Mouse (Mus musculus): ENCODE results near the gene Gm49322. TPM values are rescaled to one million over a fixed set of nuclear protein-coding genes. Genes with fewer than 3 reads are reported as not detected.
"Not testable (repeated sequence)": the region's sequence is repeated elsewhere in the genome, so short reads cannot be mapped to it uniquely, and the experiment has no call there.

Gene Gm49322
- 3.9 TPM in 2 replicates for polyA plus RNA-seq (2015; fragmentation: Nextera tagmentation; extraction: Ambion mirVana)

- 83% methylated on average over 4 of the region's 4 CpGs for WGBS
- H3K36me3 ChIP-seq = peaks cover 37% of the 10 kb centered on the region
- H3K4me1 ChIP-seq = peaks cover 18% of the 10 kb centered on the region
- not testable (repeated sequence) for H3K9ac ChIP-seq; ATAC-seq (ENCODE audit: insufficient read depth, low FRiP score, low read depth); H3K27me3 ChIP-seq (replicated peaks); H3K27ac ChIP-seq; H3K4me3 ChIP-seq (replicated peaks); H3K4me2 ChIP-seq; H3K9me3 ChIP-seq
Measured at GRCm38 (mm10) chr10:80605721-80606120, at the start of gene Gm49322. Gm49322 (plus strand) TSS chr10:80606021.

- no peak overlapping the region for H3K9ac ChIP-seq
- H3K27ac ChIP-seq = no peak overlapping the region
- 32% methylated on average over 5 of the region's 5 CpGs for WGBS
- no peak overlapping the region for H3K4me3 ChIP-seq (replicated peaks)
- no peaks in the 10 kb centered on the region for H3K36me3 ChIP-seq
- no peaks in the 10 kb centered on the region for H3K9me3 ChIP-seq
- H3K4me2 ChIP-seq = peak overlapping the region; percentile 16
- ATAC-seq (ENCODE audit: insufficient read depth, low FRiP score, low read depth) = no peak
- H3K4me1 ChIP-seq = peaks cover 35% of the 10 kb centered on the region
- H3K27me3 ChIP-seq (replicated peaks) = no peaks in the 10 kb centered on the region
Measured at GRCm38 (mm10) chr10:80557346-80557965, 48.4 kb upstream of the Gm49322 start.

GRCm38 (mm10) chr10:80559431-80559830, 46.4 kb upstream of the Gm49322 start:
- 85% methylated on average over 7 of the region's 7 CpGs for WGBS
- peak overlapping the region; percentile 25 for H3K4me2 ChIP-seq
- no peaks in the 10 kb centered on the region for H3K9me3 ChIP-seq
- no peak overlapping the region for H3K4me3 ChIP-seq (replicated peaks)
- no peak overlapping the region for H3K9ac ChIP-seq
- no peak for ATAC-seq (ENCODE audit: insufficient read depth, low FRiP score, low read depth)
- peaks cover 37% of the 10 kb centered on the region for H3K4me1 ChIP-seq
- no peaks in the 10 kb centered on the region for H3K27me3 ChIP-seq (replicated peaks)
- no peaks in the 10 kb centered on the region for H3K36me3 ChIP-seq
- H3K27ac ChIP-seq = no peak overlapping the region

- Histone ChIP-seq H3K9ac (peak overlapping the region; percentile 99), H3K27me3 (replicated peaks) (no peaks in the 10 kb centered on the region), H3K27ac (0 out of 2 replicates have a peak overlapping the region, but pooled peaks have one; percentile 94), H3K4me1 (peaks cover 38% of the 10 kb centered on the region), H3K4me2 (peak overlapping the region; percentile 76), H3K9me3 (no peaks in the 10 kb centered on the region), H3K36me3 (no peaks in the 10 kb centered on the region), H3K4me3 (replicated peaks) (peak overlapping the region; percentile 87)
- no peak for ATAC-seq (ENCODE audit: insufficient read depth, low FRiP score, low read depth)
- WGBS = under 1% methylated on average over 13 of the region's 13 CpGs
Measured at GRCm38 (mm10) chr10:80560621-80561020, 45.2 kb upstream of the Gm49322 start.

- Histone ChIP-seq H3K27me3 (replicated peaks) (no peaks in the 10 kb centered on the region), H3K36me3 (no peaks in the 10 kb centered on the region), H3K9ac (peak within 1 kb of the TSS; percentile 99), H3K9me3 (no peaks in the 10 kb centered on the region), H3K4me1 (peaks cover 38% of the 10 kb centered on the region), H3K27ac (peak within 1 kb of the TSS; percentile 94), H3K4me2 (peak within 1 kb of the TSS; percentile 76), H3K4me3 (replicated peaks) (peak within 1 kb of the TSS; percentile 87)
- WGBS = under 1% methylated on average over 72 of the region's 72 CpGs
- peak; percentile 81 for ATAC-seq (ENCODE audit: insufficient read depth, low FRiP score, low read depth)
Measured at GRCm38 (mm10) chr10:80561116-80561944, 44.5 kb upstream of the Gm49322 start, which contains the start of gene Rexo1. Rexo1 (minus strand) TSS chr10:80561560.

- H3K9me3 ChIP-seq = no peaks in the 10 kb centered on the region
- H3K4me3 ChIP-seq (replicated peaks) = no peak overlapping the region
- no peaks in the 10 kb centered on the region for H3K27me3 ChIP-seq (replicated peaks)
- no peak overlapping the region for H3K4me2 ChIP-seq
- peaks cover 39% of the 10 kb centered on the region for H3K4me1 ChIP-seq
- no peak overlapping the region for H3K27ac ChIP-seq
- 27% methylated on average over 17 of the region's 17 CpGs for WGBS
- H3K36me3 ChIP-seq = peaks cover 15% of the 10 kb centered on the region
- ATAC-seq (ENCODE audit: insufficient read depth, low FRiP score, low read depth) = 0 out of 2 replicates have a peak, but pooled peaks have one; percentile 21
- no peak overlapping the region for H3K9ac ChIP-seq
Measured at GRCm38 (mm10) chr10:80566375-80567092, 39.3 kb upstream of the Gm49322 start.

GRCm38 (mm10) chr10:80568876-80569275, 36.9 kb upstream of the Gm49322 start:
- Histone ChIP-seq H3K27ac (no peak overlapping the region), H3K9ac (no peak overlapping the region), H3K4me1 (peaks cover 46% of the 10 kb centered on the region), H3K4me3 (replicated peaks) (no peak overlapping the region), H3K36me3 (peaks cover 15% of the 10 kb centered on the region), H3K4me2 (no peak overlapping the region), H3K27me3 (replicated peaks) (no peaks in the 10 kb centered on the region), H3K9me3 (no peaks in the 10 kb centered on the region)
- no peak for ATAC-seq (ENCODE audit: insufficient read depth, low FRiP score, low read depth)
- WGBS = 93% methylated on average over 29 of the region's 29 CpGs

- Histone ChIP-seq H3K27ac (0 out of 2 replicates have a peak overlapping the region, but pooled peaks have one; percentile 2), H3K4me2 (peak overlapping the region; percentile 49), H3K36me3 (peaks cover 15% of the 10 kb centered on the region), H3K9me3 (no peaks in the 10 kb centered on the region), H3K4me3 (replicated peaks) (peak overlapping the region; percentile 16; the same call in 1 of the 2 replicates), H3K4me1 (peaks cover 51% of the 10 kb centered on the region), H3K27me3 (replicated peaks) (no peaks in the 10 kb centered on the region), H3K9ac (no peak overlapping the region)
- 34% methylated on average over 10 of the region's 10 CpGs for WGBS
- ATAC-seq (ENCODE audit: insufficient read depth, low FRiP score, low read depth) = peak; percentile 70
Measured at GRCm38 (mm10) chr10:80569664-80570066, 36.2 kb upstream of the Gm49322 start.

- peak overlapping the region; percentile 2; the same call in 1 of the 2 replicates for H3K27ac ChIP-seq
- no peak for ATAC-seq (ENCODE audit: insufficient read depth, low FRiP score, low read depth)
- WGBS = 79% methylated on average over 10 of the region's 10 CpGs
- H3K27me3 ChIP-seq (replicated peaks) = no peaks in the 10 kb centered on the region
- H3K9ac ChIP-seq = no peak overlapping the region
- peak overlapping the region; percentile 49 for H3K4me2 ChIP-seq
- peak overlapping the region; percentile 16; the same call in 1 of the 2 replicates for H3K4me3 ChIP-seq (replicated peaks)
- peaks cover 15% of the 10 kb centered on the region for H3K36me3 ChIP-seq
- H3K9me3 ChIP-seq = no peaks in the 10 kb centered on the region
- H3K4me1 ChIP-seq = peaks cover 57% of the 10 kb centered on the region
Measured at GRCm38 (mm10) chr10:80570419-80570818, 35.4 kb upstream of the Gm49322 start.

GRCm38 (mm10) chr10:80570871-80571836, 34.7 kb upstream of the Gm49322 start:
- Histone ChIP-seq H3K4me2 (peak overlapping the region; percentile 49), H3K4me3 (replicated peaks) (peak overlapping the region; percentile 19), H3K27ac (peak overlapping the region; percentile 59; the same call in 1 of the 2 replicates), H3K36me3 (peaks cover 15% of the 10 kb centered on the region), H3K27me3 (replicated peaks) (no peaks in the 10 kb centered on the region), H3K4me1 (peaks cover 64% of the 10 kb centered on the region), H3K9ac (peak overlapping the region; percentile 7; the same call in 1 of the 2 replicates), H3K9me3 (no peaks in the 10 kb centered on the region)
- 21% methylated on average over 30 of the region's 30 CpGs for whole genome bisulfite sequencing
- ATAC-seq (ENCODE audit: insufficient read depth, low FRiP score, low read depth) = peak; percentile 24
